Mouse (Mus musculus): ENCODE results near the gene Trpv2.
"Not testable (repeated sequence)": the region's sequence is repeated elsewhere in the genome, so short reads cannot be mapped to it uniquely, and the experiment has no call there.

Trpv2 gene

GRCm38 (mm10) chr11:62646958-62647515 is 72.8 kb downstream of the Trpv2 start:
- DNase-seq (ENCODE audit: inconsistent age in 2 of 2, low spot score in 1 of 2), result peak; percentile 28 to 78

GRCm38 (mm10) chr11:62647661-62648590 is 73.6 kb downstream of the Trpv2 start, which contains the start of gene Lrrc75a:
TSS of gene Lrrc75a (minus strand) at chr11:62648523.
- DNase-seq (ENCODE audit: inconsistent age in 2 of 2, low spot score in 1 of 2), result peak; percentile 70 to 85

- peak; percentile 96 to 99 for DNase-seq (ENCODE audit: inconsistent age in 2 of 2, low spot score in 1 of 2)
Measured at GRCm38 (mm10) chr11:62648591-62649391, 74.5 kb downstream of the Trpv2 start, which contains the start of gene Mmgt2. TSS of gene Mmgt2 (plus strand) at chr11:62648664.

GRCm38 (mm10) chr11:62649803-62650202 is 75.5 kb downstream of the Trpv2 start:
- DNase-seq (ENCODE audit: inconsistent age in 2 of 2, low spot score in 1 of 2), result not testable (repeated sequence)

Data from adrenal gland, adult (tissue).